Mouse (Mus musculus) cerebellum, adult 2 months (tissue): ENCODE measurements around the gene Stk4. TPM values are rescaled to one million over a fixed set of nuclear protein-coding genes. Genes with fewer than 3 reads are reported as not detected.

ENCODE experiments used
- DNase-seq, 2 experiments: peaks; one replicate each; pipeline ENCODE4 v3.0.0; 2021
- H3K27ac ChIP-seq: fragments of 200-500 bp; 2 replicates; pipeline ENCODE4 v1.5.1; 2012; ENCODE audit warnings: low read length, control low read depth, inconsistent platforms; ENCODE audit not compliant: insufficient read depth
- H3K27me3 ChIP-seq: fragments of 200-500 bp; 2 replicates; pipeline ENCODE4 v1.6.1; 2012; ENCODE audit warnings: inconsistent platforms, mild to moderate bottlenecking, low read length, moderate library complexity; ENCODE audit not compliant: control insufficient read depth, insufficient read depth
- H3K4me1 ChIP-seq: fragments of 200-500 bp; 2 replicates; pipeline ENCODE4 v1.6.1; 2011; ENCODE audit warnings: low read length; ENCODE audit not compliant: control insufficient read depth, insufficient read depth
- H3K4me3 ChIP-seq: fragments of 200-500 bp; replicated peaks from 2 replicates; pipeline ENCODE3; 2011; ENCODE audit warnings: mild to moderate bottlenecking, low read depth, low read length, control low read depth; ENCODE audit not compliant: insufficient read depth
- CTCF ChIP-seq: fragments of 200-500 bp; IDR thresholded peaks from 2 replicates; pipeline ENCODE4 v1.5.1; 2011; ENCODE audit warnings: low read depth, mild to moderate bottlenecking, control low read depth, low read length, moderate library complexity, borderline replicate concordance; ENCODE audit not compliant: insufficient read depth
- POLR2A ChIP-seq: fragments of 200-500 bp; IDR thresholded peaks from 2 replicates; pipeline ENCODE4 v1.6.1; 2011; ENCODE audit warnings: low read length, control low read depth, borderline replicate concordance; ENCODE audit not compliant: insufficient read depth
- WGBS: fragments of 180-500 bp; shearing (Covaris S2); methylation state at CpG from one replicate; pipeline ENCODE4 v1.1.7; 2018; 5-methylcytosine and 5-hydroxymethylcytosine counted together
- polyA plus RNA-seq: library from polyadenylated mRNA; depleted of rRNA; stranded (reverse); fragments of >200 nt; gene quantifications from 2 replicates; pipeline ENCODE4 v1.2.3, GENCODE M21; 2012

Gene Stk4
- polyA plus RNA-seq, 1 experiment, result 17.1 TPM

DNA sequence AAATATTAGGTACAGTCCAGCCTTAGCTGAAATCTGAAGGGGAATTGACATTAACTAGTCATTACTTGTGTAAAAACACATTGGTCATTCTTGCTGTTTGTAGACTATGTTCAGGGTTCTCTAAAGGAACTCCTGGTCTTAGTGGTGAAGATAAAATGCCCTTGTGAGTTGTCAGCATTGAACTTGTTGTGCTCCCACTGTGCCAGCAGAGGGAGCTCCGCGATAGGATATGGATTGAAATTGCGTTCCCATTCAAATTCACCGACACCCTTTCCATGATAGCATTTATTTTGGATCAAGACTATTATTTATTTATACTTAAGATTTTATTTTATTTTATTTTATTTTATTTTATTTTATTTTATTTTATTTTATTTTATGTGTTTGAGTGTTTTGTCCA, 33.4 kb downstream of the Stk4 start:
- WGBS, result 16% methylated on average over 4 of the region's 4 CpGs
- TF ChIP-seq CTCF (peak; percentile 88), POLR2A (no peak)
- Histone ChIP-seq H3K27ac (no peak overlapping the region), H3K4me1 (no peaks in the 10 kb centered on the region), H3K27me3 (no peaks in the 10 kb centered on the region), H3K4me3 (no peak overlapping the region)
- DNase-seq, result peak; percentile 57 to 70

- DNase-seq, result no peak
- Histone ChIP-seq H3K27me3 (no peaks in the 10 kb centered on the region), H3K27ac (no peak overlapping the region), H3K4me1 (no peaks in the 10 kb centered on the region), H3K4me3 (no peak overlapping the region)
- WGBS, result 86% methylated on average over 14 of the region's 14 CpGs
- no peak for TF ChIP-seq POLR2A
- TF ChIP-seq CTCF, result no peak
Measured at GRCm38 (mm10) chr2:164106287-164107035, 36.3 kb downstream of the Stk4 start.

DNA sequence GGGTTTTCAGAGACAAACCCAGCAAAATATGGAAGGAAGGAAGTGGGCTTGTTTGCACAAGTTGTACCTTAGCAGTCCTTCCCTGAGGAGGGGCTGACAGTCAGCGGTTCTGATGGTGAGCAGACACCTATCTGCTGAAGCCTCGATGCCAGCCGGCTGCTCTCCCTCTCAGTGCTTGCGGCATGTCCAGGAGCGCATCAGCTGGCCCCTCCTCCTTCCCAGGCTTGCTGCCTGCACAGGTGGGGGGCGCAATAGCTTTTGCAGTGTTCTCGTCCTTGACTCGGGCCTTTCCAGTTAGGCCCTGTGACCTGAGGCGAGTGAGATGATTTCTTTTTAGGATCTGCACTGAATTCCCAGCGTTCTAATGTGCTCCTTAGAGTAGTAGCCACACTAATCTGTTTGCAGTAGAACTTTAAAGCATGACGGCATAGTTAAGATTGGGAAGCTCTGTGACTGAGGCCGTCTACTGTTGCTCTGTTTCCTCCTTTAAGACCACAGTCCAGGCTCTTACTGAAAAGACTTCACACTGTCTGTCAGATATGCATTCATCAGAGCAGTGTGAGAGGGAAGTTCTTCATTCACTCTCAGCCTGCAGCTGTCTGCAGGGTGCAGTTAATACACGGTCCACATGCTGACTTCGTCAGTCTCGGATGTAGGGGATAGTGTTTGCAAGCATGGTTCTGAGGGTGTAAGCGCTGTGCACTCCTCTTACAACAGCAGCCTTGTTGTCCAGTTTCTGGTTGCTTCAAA, 37.2 kb downstream of the Stk4 start:
- DNase-seq, result no peak
- H3K27ac ChIP-seq, result no peak overlapping the region
- no peak for TF ChIP-seq CTCF
- 63% methylated on average over 16 of the region's 16 CpGs for WGBS
- H3K4me1 ChIP-seq, result no peaks in the 10 kb centered on the region
- no peaks in the 10 kb centered on the region for H3K27me3 ChIP-seq
- H3K4me3 ChIP-seq, result no peak overlapping the region

- Histone ChIP-seq H3K4me3 (no peak overlapping the region), H3K4me1 (no peaks in the 10 kb centered on the region), H3K27me3 (no peaks in the 10 kb centered on the region), H3K27ac (no peak overlapping the region)
- DNase-seq, result no peak
- 60% methylated on average over 4 of the region's 4 CpGs for WGBS
- TF ChIP-seq POLR2A, result no peak
- no peak for TF ChIP-seq CTCF
Measured at GRCm38 (mm10) chr2:164108501-164108900, 38.4 kb downstream of the Stk4 start.

GRCm38 (mm10) chr2:164111546-164111945, 41.4 kb downstream of the Stk4 start:
- no peak overlapping the region for H3K27ac ChIP-seq
- DNase-seq, result no peak
- H3K4me1 ChIP-seq, result no peaks in the 10 kb centered on the region
- H3K27me3 ChIP-seq, result no peaks in the 10 kb centered on the region
- no peak overlapping the region for H3K4me3 ChIP-seq
- TF ChIP-seq CTCF (no peak), POLR2A (no peak)
- WGBS, result 75% methylated on average over 8 of the region's 8 CpGs

DNA sequence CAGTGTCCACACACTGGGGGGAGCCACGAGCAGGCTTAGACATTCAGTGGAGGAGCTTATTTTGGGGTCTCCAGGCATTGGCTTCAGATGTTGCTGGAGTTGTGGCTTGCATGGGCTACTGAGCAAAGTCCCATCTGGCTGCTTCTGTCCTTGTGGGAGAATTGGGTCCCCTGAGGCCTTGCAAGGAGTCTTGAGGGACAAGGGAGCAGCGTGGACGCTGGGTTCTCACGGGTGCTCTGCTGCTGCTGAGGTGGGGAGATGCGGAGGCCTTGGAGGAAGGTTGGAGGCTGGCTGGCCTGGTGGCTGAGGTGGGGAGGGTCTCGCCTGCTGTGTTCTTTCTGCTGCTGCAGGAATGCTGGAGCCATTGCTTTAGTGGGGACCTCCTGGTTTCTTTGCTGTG, 43.9 kb downstream of the Stk4 start:
- Histone ChIP-seq H3K4me3 (no peak overlapping the region), H3K27ac (no peak overlapping the region)
- 90% methylated on average over 6 of the region's 6 CpGs for WGBS

GRCm38 (mm10) chr2:164115531-164115930, 45.4 kb downstream of the Stk4 start:
- DNase-seq, result no peak
- Histone ChIP-seq H3K27me3 (no peaks in the 10 kb centered on the region), H3K4me1 (no peaks in the 10 kb centered on the region), H3K4me3 (no peak overlapping the region), H3K27ac (no peak overlapping the region)
- WGBS, result 85% methylated on average over 10 of the region's 10 CpGs
- no peak for TF ChIP-seq POLR2A
- no peak for TF ChIP-seq CTCF

More for the DNA sequence above, 43.9 kb downstream of the Stk4 start:
- no peak for DNase-seq
- TF ChIP-seq POLR2A (no peak), CTCF (no peak)
- Histone ChIP-seq H3K4me1 (no peaks in the 10 kb centered on the region), H3K27me3 (no peaks in the 10 kb centered on the region)

- Histone ChIP-seq H3K27me3 (no peaks in the 10 kb centered on the region), H3K4me1 (no peaks in the 10 kb centered on the region), H3K27ac (no peak overlapping the region), H3K4me3 (no peak overlapping the region)
- no peak for DNase-seq
- 91% methylated on average over 6 of the region's 6 CpGs for WGBS
- TF ChIP-seq POLR2A (no peak), CTCF (no peak)
Measured at GRCm38 (mm10) chr2:164119503-164119902, 49.4 kb downstream of the Stk4 start.
